Mouse (Mus musculus) thymus, postnatal 4 days (tissue): Measurements from ENCODE around the gene Prpf38b.

ENCODE experiments used
- DNase-seq: peaks from one replicate; pipeline ENCODE4 v3.0.0; 2021

Prpf38b gene

DNA sequence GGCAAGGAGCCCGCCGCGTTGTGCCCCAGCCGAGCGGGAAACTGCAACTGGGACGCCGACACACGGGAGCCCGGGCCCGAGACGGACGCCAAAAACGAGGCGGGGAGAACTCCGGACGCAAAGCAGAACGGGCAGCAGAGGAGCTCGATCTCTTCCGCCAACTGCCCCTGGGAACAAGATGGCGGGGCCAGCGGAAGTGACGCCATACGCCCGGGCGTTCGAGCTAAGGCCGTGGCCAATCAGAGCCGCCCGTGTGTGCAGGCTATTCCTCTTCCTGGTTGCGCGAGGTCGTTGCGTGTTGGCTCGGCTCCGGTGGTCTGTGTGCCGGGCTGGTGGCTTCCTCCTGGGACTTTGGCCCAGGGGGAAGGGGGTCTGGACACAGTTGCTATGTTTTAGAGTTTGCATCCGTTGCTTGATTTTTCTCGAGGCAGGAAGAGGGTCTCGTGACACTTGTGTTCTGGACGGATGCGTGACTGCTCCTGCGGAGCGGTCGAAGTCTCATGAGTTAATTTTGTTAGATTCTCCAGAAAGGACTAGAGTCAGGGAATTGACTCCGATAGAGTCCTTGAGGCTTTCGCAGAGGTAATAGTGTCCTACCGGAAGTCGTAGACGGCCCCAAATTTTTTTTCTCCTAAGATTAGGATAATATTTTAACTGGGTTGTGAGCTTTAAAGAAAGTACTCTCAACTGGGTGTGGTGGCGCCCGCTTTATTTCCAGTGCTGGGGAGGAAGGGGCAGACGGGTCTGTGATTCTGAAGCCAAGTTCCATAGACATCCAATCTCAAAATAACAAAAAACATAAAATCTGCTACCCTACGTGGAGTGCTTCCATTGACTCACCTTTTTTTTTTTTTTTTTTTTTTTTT lies at the start of gene Prpf38b:
Gene Prpf38b (minus strand): TSS at position 180 of the 866 bp plus-strand sequence.
- DNase-seq = peak; percentile 94

GRCm38 (mm10) chr3:108961226-108961625 lies 49.7 kb upstream of the Prpf38b start:
- DNase-seq = peak; percentile 35

- peak; percentile 12 for DNase-seq
Measured at GRCm38 (mm10) chr3:108959680-108960295, 48.3 kb upstream of the Prpf38b start.

GRCm38 (mm10) chr3:108957976-108958375 lies 46.4 kb upstream of the Prpf38b start:
- DNase-seq = no peak

DNA sequence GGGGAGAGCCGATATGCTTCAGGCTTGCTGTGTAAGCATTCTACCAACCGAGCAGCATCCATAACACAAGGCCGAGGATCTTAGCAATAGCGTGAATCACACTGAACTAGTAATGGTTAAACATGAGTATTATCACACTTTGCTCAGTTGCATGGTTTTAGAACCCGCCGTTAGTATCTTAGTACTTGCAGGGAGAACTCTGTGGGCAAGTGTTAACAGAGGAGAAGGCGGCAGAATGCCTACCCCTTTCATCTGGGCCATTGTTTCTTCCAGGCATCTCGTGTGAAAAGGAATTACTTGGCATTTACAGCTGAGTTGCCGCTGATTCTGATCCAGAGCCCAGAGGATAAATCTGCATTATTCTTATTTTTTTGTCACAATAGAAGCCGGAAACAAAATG lies 29.5 kb upstream of the Prpf38b start:
- DNase-seq = no peak

DNA sequence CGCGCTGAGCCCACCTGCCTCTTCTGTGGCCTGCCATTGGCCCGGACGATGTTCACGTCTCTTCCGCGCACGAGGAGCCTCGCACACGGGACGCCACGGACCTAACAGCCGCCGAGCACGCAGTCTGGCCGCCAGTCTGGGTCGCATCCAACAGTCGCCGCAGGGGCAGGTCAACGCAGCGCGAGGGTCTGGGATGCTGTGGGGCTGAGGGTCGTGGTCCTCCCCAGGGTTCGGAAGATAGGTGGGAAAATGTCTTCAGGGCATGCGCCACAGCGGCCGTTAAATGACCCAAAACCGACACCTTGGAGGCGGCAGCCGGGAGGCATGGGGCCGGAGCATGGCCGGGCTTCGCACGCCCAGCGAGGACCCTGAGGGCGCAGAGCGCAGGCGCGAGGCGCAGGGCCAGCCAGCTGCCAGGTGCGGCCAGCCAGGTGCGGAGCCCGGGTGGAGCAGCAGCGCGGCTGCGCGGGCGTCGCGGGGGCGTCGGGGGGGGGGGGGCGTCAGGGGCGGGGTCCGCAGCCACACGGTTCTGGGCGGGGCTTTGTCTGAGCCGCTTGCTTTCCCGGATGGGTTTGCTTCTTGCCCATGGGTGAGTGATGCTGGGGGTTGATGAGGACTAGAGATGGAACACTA lies 28.6 kb upstream of the Prpf38b start, which contains the start of gene Gm9857:
Gene Gm9857 (minus strand): TSS at position 445 of the 633 bp plus-strand sequence.
- DNase-seq = peak; percentile 64

DNA sequence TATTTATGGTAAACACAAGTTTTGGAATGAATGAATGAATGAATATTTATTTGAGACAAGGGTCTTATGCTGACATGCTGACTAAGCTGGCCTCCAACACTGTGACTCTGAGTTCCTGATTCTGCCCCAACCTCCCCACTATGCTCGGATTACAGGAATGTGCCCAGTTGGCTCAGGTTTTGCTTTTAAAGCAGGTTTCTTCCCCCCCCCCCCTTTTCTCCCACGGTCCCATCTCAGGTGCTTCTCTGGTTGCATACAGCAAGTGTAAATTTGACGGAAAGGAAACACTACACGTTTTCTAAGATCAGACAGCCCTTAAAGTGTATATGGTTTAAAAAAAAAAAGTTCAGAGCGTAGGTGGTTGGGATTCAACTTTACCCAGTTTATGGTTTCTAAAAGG lies 28.0 kb upstream of the Prpf38b start, which contains the start of gene Henmt1:
Gene Henmt1 (plus strand): TSS at position 301 of the 400 bp plus-strand sequence.
- DNase-seq = no peak

DNA sequence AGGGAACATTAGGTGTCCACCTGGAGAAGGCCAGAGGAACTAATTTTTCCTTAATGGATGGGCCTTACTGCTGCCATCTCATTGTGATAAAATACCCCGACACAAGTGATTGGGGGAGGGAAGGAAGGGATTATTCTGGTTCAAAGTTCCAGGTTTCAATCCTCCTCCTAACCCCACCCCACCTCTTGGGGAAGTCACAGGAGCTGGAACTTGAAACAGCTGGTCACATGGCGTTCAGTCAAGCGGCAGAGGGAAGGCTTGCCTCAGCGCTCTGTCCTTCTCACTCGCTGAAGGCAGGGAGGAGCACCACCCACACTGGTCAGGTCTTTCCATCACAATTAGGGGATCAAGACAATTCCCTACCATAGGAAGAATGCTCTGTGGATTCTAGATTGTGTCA lies 27.2 kb upstream of the Prpf38b start:
- no peak for DNase-seq

- no peak for DNase-seq
Measured at GRCm38 (mm10) chr3:108933557-108933956, 22.0 kb upstream of the Prpf38b start.

GRCm38 (mm10) chr3:108926308-108926707 lies 14.8 kb upstream of the Prpf38b start:
- DNase-seq = no peak

- DNase-seq = no peak
Measured at GRCm38 (mm10) chr3:108925677-108926076, 14.2 kb upstream of the Prpf38b start.

DNA sequence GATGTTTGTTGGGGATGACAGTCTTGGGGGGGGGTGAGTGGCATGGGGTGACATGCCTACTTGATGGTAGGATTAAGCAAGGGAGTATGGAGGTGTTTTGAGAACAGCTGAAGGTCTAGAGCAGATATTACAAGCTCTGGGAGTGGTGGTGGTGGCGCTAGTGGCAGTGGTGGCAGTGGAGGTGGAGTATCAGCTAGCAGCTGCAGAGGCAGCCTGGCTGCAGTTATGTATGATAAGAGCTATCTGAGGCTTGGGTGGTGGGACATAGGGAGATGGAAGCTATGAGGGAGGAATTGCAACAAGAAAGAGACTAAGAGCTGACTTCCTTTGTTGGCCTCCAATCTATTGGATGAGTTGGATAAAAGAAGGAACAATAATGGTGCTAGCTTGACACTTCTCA lies 10.3 kb upstream of the Prpf38b start:
- DNase-seq = no peak

DNA sequence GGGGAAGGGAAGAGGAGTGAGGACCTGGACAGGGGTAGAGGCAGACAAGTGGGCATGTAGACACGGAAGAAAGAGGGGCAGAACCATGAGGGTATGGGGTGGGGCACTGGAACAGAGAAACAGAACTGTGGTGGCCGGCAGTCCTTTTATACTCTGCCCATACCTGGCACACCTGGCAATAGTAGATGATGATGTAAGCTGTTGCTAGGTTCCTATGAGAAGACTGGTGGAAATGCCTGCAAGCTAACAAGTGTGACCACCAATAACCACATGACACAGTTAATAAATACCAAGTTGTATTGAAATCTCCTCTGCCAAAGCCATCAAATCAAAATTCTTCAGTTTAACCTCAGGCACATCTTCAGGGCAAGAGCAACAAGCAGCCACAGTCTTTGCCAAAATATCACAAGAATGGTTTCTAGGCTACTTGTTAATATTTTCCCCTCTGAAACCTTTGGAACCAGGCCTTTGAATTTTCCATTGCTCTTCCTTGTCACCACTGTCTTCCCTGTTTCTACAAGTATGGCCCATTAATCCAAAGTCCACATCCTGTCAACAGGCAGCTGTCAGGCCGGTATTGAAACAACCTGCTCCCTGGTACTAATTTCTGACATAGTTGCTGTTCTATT lies 9.0 kb upstream of the Prpf38b start:
- DNase-seq = no peak

DNA sequence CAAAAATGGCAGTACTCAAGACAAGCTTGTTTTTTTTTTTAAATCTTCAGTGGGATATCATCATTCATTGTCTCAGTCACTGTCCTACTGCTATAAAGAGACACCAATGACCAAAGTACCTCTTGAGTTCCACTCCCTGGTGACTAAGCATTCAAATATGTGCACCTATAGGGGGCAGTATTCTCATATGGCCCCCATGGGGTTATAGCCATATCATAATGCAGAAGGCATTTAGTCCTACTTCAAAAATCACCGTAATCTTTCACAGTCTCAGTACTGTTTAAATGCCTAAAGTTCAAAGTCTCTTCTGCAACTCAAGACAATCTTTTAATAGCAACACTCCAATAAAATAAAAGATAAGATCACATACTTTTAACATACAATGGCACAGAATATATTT lies 7.3 kb upstream of the Prpf38b start:
- no peak for DNase-seq

GRCm38 (mm10) chr3:108917986-108918385 lies 6.5 kb upstream of the Prpf38b start:
- no peak for DNase-seq

- no peak for DNase-seq
Measured at GRCm38 (mm10) chr3:108916857-108917256, 5.3 kb upstream of the Prpf38b start.

DNA sequence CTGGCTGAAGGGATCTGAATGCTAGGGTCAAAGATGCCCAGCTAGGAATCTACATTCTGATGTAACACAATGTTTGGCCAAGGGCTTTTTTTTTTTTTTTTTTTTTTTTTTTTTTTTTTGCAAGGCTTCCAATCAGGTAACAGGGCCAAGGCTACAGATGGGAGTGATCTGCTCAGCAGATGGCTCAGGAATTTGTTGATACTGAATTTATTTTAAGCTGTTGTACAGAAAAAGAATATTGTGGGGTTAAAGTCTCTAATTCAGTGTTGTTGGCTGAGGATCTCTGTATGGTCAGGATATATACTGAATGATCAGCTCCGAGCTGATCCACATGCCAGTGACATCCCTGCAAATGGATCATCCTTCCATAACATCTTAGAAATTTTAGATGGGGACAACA lies 4.5 kb upstream of the Prpf38b start:
- DNase-seq = no peak

DNA sequence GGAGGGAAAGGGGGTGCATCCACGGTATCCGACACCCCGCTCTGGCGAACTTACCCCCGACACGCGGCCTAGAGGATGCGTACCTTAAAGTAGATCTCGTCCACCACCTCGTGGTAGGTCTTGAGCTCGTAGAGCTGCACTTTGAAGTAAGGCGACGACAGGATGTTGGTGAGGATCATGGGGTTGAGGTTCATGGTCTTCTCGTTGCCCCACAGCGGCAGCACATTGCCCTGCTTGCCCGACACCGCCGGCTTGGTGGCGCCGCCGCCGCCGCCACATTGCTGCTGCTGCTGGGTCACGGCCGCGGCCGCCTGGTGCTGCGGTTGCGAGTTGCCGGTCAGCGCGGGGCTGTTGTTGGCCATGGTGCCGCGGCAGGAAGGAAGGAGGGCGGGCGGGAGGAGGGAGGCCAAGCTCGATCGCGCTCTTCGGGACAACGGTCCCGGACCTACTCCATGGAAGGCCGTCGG lies 413 bp downstream of the Prpf38b start:
- peak; percentile 82 for DNase-seq

DNA sequence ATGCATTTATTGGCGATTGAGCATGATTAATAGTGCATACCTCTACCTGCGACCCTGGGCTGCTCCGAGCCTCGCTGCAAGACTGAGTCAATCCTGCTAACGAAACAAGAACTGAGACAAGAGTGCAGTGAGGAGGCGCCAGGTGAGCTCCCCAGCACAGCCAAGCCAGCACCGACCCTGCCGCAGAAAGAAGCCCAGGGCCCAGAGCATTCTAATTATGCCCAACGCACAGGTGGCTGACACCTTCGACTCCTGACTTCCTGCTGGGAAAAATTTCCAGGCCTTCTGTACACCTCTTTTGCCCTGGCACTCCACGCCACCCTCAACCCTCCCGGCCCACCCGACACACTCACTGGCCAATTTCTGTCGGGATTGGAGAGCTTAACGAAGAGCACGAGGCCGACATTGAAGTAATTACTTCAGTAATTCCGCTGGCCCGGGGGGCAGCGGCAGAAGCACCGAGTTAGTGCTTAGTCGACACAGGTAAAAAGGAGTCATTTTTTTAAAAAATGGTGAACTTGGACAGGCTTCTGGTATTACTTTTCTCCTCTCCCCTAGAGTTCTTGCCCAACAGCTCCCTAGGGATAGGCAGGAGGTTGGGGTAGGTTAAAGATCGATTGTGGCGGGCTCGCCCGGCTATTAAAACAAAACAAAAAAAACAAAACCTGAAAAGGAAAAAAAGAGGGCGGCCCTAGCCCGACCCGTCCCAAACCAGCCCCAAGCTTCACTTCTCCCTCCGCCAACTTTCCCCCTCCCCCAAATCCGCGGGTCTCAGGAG lies 1.0 kb downstream of the Prpf38b start:
- DNase-seq = peak; percentile 50

- no peak for DNase-seq
Measured at GRCm38 (mm10) chr3:108902934-108903333, 8.6 kb downstream of the Prpf38b start.

GRCm38 (mm10) chr3:108902038-108902437 lies 9.5 kb downstream of the Prpf38b start:
- DNase-seq = no peak

GRCm38 (mm10) chr3:108900681-108901080 lies 10.8 kb downstream of the Prpf38b start:
- DNase-seq = no peak
